Mouse (Mus musculus) urinary bladder, adult 2 months (tissue): ENCODE results near the gene Rhbdd2. TPM values are rescaled to one million over a fixed set of nuclear protein-coding genes. Genes with fewer than 3 reads are reported as not detected.

ENCODE experiments used
- DNase-seq: peaks from one replicate; pipeline ENCODE4 v3.0.0; 2022; ENCODE audit warnings: low spot score
- polyA plus RNA-seq: library from polyadenylated mRNA; depleted of rRNA; stranded (reverse); fragments of >200 nt; gene quantifications from 2 replicates; pipeline ENCODE4 v1.2.3, GENCODE M21; 2012; rRNA removed

The Rhbdd2 gene
- polyA plus RNA-seq, 1 experiment, result 27.6 TPM

GRCm38 (mm10) chr5:135682009-135682408 is 49.6 kb downstream of the Rhbdd2 start:
- no peak for DNase-seq

GRCm38 (mm10) chr5:135682942-135683570 is 50.6 kb downstream of the Rhbdd2 start:
- DNase-seq, result no peak

- no peak for DNase-seq
Observed at GRCm38 (mm10) chr5:135690401-135690800, 58.0 kb downstream of the Rhbdd2 start.

- no peak for DNase-seq
Observed at GRCm38 (mm10) chr5:135691266-135691665, 58.8 kb downstream of the Rhbdd2 start.

- no peak for DNase-seq
Observed at GRCm38 (mm10) chr5:135693281-135693853, 60.9 kb downstream of the Rhbdd2 start.

GRCm38 (mm10) chr5:135695277-135695721 is 62.9 kb downstream of the Rhbdd2 start:
- DNase-seq, result no peak

Other genes with a start within 250 kb of the Rhbdd2 start
- 6.8 and 13.5 TPM in 2 replicates for gene Pom121, start 238.1 kb upstream of the Rhbdd2 start, polyA plus RNA-seq
- 25.3 and 33.6 TPM in 2 replicates for gene Hip1, start 87.5 kb upstream of the Rhbdd2 start, polyA plus RNA-seq
- not detected in 2 replicates for gene Ccl26, start 69.0 kb upstream of the Rhbdd2 start, polyA plus RNA-seq
- gene Ccl24, start 59.6 kb upstream of the Rhbdd2 start, polyA plus RNA-seq, result 12.1 and 16.2 TPM in 2 replicates
- 140 and 145 TPM in 2 replicates for gene Por, start 37.4 kb downstream of the Rhbdd2 start, polyA plus RNA-seq
- 21.0 and 21.7 TPM in 2 replicates for gene Tmem120a, start 111.8 kb downstream of the Rhbdd2 start, polyA plus RNA-seq
- 0.44 and 0.48 TPM in 2 replicates for gene Styxl1, start 145.8 kb downstream of the Rhbdd2 start, polyA plus RNA-seq
- gene Mdh2, start 145.9 kb downstream of the Rhbdd2 start, polyA plus RNA-seq, result 264 and 269 TPM in 2 replicates
- gene Srrm3, start 174.3 kb downstream of the Rhbdd2 start, polyA plus RNA-seq, result 0.07 and 0.12 TPM in 2 replicates